Mouse (Mus musculus) 3134 (cell line): ENCODE data around the gene Eef1akmt2.

Experiments used
- DNase-seq: peaks from one replicate; pipeline ENCODE4 v3.0.0-alpha.2; 2011; ENCODE audit warnings: low spot score; ENCODE audit not compliant: insufficient read length; ENCODE audit errors: extremely low read depth

Eef1akmt2 gene

GRCm38 (mm10) chr7:132873043-132873442 lies 20.6 kb upstream of the Eef1akmt2 start:
- no peak for DNase-seq

DNA sequence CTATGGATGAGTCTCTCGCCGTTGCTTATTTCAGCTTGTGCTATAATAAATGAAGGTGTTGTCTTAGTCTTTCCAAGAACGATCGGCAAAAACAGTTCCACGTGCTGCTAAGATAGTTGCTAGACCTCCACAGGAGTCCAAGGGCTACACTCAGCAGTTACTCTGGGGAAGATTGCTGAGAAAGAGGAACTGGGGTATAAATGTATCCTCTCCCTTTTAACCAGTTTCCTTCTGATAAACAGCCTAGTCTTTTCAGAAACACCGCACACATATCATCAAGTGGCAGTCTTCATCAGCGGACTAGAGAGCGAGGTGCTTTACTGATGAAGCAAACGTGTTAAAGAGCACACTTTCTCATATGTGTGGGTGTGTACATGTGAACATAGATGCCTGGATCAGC lies 13.8 kb upstream of the Eef1akmt2 start:
- no peak for DNase-seq

- peak; percentile 85 for DNase-seq
These were observed 6.8 kb upstream of the Eef1akmt2 start, which contains the start of gene Abraxas2 for GRCm38 (mm10) chr7:132859042-132859958. TSS of gene Abraxas2 (plus strand) at chr7:132859225.

GRCm38 (mm10) chr7:132858043-132858608 lies 5.7 kb upstream of the Eef1akmt2 start:
- DNase-seq: peak; percentile 23

GRCm38 (mm10) chr7:132856083-132856482 lies 3.6 kb upstream of the Eef1akmt2 start:
- no peak for DNase-seq

- no peak for DNase-seq
These were observed 1.5 kb upstream of the Eef1akmt2 start for GRCm38 (mm10) chr7:132853946-132854345.

DNA sequence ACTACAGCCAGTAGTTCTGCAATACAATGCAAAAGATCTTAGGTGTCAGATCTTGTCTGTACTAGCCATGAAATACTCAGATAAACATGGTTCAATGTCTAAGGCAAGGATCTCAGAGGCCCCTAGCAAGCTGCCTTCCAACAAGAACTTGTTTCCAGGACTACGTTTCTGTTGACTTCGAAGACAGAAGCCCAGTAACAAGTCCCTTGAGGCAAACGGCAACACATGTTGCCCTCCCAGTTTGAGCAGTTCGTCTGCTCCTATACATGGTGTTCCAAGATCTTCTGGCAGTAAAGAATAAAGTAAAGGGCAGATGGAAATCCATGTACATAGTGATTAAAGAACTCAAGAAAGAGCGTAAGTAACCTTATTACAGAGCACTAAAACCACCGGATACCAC lies 888 bp upstream of the Eef1akmt2 start:
- DNase-seq: no peak

DNA sequence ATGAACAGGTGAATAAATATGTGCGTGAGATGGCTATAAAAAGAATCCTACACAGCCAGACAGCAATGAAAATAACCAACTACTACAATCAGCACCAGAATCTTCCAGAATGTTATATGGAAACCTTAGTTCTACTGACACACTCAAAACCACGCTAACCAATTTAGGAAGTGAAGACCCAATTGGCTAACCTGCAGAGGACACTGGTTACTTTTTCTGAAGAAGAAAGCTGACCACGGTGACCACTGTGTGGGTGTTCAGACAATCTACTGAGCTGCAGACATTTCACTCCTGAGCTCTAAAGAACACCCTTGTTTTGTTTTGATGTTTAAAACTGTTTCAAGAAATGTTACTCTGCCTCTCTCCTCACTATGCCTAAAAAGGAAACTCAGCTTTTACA lies 9.3 kb downstream of the Eef1akmt2 start:
- DNase-seq: no peak

- DNase-seq: no peak
These were observed 10.0 kb downstream of the Eef1akmt2 start for GRCm38 (mm10) chr7:132842455-132842854.

DNA sequence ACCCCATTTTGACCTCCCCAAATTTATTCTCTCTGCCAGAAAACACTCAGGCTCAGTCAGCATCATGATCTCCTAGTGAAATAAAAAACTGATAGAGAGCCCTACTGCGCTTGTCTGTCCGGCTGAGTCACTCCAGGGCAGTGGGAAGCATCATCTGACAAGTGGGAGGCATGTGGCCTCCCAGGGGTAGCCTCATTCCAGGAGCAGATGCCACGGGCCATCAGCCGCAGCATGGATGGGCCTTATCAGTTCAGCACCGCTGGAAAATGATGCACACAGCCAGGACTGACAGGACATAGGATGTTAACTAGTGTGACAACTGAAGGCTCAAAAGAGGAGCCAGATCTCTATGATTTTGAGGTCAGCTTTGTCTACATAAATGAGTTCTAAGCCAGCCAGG lies 11.2 kb downstream of the Eef1akmt2 start:
- no peak for DNase-seq

GRCm38 (mm10) chr7:132830955-132831354 lies 21.5 kb downstream of the Eef1akmt2 start:
- no peak for DNase-seq

GRCm38 (mm10) chr7:132824346-132825022 lies 28.0 kb downstream of the Eef1akmt2 start:
- peak; percentile 43 for DNase-seq

DNA sequence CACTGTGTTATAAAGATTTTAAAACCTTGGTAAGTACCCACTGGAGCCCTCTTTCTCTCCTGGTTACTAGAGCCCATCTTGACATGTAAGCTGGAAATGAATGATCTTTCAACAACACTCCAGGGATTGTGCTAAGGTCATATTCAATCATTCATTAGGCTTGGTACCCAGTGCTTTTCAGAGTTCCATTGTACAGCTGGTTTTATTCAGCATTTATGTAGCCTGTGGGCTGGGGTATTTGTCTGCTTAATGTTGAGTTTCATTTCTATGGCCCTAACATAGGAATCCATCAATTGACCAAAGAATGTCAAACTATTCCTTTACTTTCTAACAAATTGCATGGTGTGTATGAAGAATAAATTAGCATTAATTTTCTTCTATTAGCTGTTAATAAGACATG lies 28.6 kb downstream of the Eef1akmt2 start:
- DNase-seq: no peak

- no peak for DNase-seq
These were observed 31.8 kb downstream of the Eef1akmt2 start for GRCm38 (mm10) chr7:132820692-132821091.

GRCm38 (mm10) chr7:132817056-132817455 lies 35.4 kb downstream of the Eef1akmt2 start:
- no peak for DNase-seq

DNA sequence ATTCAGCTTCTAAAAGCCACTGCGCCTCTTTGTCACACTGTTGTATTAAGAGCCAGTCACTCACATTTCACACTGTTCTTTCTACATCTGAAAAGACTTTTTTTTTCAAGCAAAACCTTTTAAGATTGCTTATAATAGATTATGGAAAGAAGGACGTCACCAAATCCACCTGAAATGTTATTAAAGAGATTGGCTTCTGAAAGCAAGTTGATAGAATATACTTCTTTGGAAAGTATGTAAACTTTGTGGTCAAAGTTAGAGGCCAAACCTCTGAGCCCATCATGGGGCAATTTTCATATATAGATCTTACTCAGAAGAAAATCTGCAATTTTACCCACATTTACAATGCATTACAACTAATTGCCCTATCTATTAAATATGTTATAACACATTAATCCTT lies 35.9 kb downstream of the Eef1akmt2 start:
- DNase-seq: no peak

- DNase-seq: no peak
These were observed 37.4 kb downstream of the Eef1akmt2 start for GRCm38 (mm10) chr7:132815081-132815480.

- no peak for DNase-seq
These were observed 38.4 kb downstream of the Eef1akmt2 start for GRCm38 (mm10) chr7:132814089-132814450.

DNA sequence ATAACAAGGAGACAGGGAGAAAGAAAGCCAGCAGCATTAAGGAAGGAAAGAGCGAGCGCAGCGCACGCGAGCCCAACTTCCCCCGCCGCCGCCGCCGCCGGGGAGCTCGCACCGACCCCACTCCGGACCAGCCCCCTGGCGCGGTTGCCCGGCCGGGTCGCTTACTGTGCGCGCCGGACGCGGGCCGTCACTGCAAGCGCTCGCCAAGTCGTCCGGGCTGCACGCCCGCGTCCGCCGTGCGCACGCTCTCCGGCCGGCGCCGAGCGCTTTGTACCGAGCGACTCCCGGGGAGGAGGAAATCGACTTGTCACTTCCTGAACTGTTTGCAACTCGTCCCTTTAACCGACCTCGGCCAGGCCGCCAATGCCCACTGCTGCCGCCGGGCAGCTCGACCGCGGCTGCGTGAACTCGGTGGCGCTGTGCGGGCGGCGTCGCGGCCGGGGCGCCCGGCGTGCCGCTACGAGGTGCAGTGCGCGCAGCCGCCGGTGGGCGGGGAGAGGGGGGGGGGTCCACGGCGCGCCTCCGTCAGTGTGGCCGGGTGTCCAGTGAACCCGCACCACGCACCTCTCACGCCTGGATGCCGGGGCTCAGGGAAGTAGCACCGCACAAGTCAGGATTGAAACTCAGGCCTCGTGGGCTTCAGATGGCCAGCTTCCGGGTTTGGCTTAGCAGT lies 38.9 kb downstream of the Eef1akmt2 start, which contains the start of gene Fam53b:
Gene Fam53b (minus strand): TSS at position 471 of the 673 bp plus-strand sequence.
- peak; percentile 87 for DNase-seq

GRCm38 (mm10) chr7:132812619-132813415 lies 39.7 kb downstream of the Eef1akmt2 start:
- DNase-seq: peak; percentile 78
